Mouse (Mus musculus): ENCODE measurements around the gene Pitpnb.

Gene Pitpnb

DNA sequence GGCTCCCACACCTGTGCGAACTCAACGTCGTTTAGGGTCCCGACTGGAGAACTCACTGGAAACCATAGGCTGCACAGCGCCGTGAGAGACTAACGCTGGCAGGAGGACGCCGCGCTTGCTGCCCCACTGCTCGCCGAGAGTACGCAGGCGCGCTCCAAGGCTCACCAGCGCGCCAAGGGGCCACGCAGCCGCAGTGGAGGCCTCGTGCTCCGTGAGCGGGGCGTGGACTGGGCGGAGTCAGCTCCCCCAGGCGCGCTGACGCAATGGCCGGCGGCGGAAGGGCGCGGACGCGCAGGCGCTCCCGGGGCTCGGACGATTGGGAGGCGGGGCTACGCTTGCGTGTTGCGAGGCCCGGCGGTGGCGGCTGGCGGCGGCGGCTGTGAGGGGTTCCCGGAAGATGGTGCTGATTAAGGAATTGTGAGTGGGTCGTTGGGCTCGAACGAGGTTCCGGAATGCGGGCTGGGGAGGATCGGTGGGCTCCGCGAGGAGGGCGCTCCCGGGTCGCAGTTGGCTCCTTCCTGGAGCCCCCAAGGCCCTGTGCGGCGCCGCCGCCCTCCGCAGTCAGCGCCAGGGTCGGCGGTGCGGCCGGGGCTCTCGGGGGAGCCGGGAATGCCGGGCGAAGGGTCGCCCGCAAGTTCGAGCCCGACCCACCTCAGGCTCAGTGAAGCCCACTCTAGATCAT is at the start of gene Pitpnb:
Gene Pitpnb (plus strand): TSS at position 347 of the 682 bp plus-strand sequence.
- peak; percentile 99 for DNase-seq (ENCODE audit: low spot score in 2 of 2)

DNA sequence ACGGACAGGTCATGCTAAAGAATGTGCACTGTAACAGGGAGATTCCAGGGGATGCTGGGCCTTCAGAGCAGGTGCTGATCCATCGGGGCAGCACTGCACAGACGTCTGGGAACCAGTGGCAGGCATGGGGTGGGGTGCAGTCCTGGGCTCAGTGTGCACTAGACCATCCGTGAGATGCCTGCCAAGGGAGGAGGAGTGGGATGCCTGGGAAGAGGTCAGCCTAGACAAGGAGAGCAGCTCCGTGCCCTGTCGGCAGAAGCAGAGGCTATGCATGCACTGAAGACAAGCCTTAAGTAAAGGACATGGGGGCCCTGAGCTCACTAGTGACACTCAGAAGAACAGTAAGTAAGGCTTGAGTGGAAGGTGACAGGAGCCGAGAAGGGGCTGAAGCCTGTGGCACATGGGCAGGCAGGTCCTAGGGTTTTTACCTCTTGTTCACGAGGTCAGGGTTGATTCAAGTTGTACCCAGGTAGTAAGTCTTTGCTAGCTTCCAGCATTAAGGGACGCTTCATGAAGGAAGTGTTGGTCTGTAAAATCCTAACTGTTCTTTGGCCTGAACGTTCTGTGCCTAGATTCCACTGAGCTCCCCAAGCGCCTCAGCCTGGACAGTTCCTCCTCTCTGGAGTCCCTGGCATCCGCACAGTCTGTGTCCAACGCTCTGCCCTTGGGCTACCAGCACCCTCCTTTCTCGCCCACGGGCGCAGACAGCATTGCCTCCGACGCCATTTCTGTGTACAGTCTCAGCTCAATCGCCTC is 46.0 kb upstream of the Pitpnb start:
- no peak for DNase-seq (ENCODE audit: low spot score in 2 of 2)

DNA sequence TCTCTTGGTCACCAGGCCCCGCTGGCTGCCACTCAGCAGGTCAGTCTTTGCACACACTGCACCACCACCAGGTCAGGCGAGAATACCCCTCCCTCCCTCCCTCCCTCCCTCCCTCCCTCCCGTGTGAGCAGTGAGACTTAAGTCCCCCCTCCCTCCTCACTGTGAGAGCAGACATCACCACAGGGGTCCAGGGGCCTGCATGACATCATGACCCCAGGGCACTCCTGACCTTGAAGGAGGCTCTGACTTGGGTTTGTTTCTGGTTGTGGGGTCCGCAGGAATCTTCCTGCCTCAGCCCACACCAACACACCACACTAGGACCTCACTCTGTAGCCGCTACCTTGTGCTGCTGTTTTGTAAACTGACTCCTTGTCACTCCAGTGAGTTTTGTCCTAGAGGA is 43.0 kb upstream of the Pitpnb start:
- no peak for DNase-seq (ENCODE audit: low spot score in 2 of 2)

DNA sequence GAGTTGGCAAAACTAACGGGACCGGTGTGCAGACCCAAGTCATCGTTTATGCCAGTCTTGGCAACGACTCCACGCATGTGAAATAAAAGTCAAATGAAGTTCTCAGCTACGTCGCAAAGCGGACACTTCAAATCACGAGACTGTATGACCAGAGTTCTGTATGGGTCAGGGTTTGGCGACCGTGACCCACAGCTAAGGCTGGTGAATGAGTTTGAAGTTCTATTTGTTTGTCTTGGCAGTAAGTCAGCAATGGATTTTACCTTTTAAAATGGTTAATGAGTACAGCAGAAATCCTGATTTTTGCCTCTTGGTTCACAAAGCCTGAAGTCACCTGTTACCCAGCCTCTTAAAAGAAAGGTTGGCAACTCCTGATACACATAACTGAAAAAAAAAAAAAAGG is 42.1 kb upstream of the Pitpnb start:
- no peak for DNase-seq (ENCODE audit: low spot score in 2 of 2)

DNA sequence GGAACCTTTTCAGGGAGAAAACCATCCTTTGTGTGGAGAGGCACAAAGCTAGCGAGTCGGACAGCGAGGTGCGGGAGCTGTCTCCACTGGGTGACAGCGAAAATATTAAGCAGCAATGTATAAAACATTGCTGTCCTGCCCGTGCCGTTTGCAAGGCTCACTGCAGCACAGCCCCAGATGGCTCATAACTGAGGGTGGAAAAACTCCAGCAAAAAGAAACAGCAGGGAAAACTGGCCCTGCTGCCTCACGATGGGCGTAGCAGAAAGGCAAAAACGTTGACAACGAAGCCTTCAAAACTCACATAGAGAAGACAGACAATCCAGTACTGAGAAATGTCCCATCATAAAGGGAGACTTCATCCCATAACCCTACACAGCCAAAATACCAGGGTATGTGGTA is 40.5 kb upstream of the Pitpnb start:
- DNase-seq (ENCODE audit: low spot score in 2 of 2), result no peak

DNA sequence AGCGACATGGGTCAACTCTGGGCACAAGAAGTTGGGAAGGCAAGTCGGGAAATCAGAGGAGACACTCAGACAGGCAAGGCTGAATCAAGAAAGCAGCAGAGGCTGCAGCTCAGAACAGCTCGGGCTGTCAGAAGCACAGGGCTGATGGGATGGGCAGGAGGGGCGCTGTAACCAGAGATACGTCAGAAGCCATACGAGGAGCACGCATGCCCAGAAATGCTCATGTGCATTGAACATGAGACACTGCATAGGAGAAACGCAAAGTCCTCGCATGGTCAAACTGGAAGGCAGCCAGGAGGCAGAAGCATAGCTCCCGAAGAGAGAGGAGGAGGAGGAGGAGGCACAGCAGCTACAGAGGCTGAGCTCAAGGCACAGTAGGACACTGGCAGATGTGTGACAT is 38.9 kb upstream of the Pitpnb start:
- no peak for DNase-seq (ENCODE audit: low spot score in 2 of 2)

DNA sequence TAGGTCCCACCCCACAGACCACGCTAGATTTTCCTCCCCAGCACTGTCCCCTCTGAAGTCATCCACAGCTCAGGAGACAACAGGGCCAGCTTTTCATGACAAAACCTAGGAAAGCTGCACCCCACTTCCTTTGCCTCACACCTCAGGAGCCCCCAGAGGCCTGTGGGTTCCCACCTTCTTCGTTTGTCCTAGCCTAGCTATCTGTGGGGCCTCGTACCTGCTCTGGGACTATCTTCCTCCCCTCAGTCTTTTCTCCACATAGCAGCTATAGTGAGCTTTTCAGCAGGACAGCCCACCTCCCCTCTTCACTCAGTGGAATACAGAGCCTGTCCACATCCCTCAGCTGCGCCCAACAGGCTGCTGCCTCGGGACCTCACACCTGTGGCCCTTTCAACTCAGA is 32.8 kb upstream of the Pitpnb start:
- no peak for DNase-seq (ENCODE audit: low spot score in 2 of 2)

DNA sequence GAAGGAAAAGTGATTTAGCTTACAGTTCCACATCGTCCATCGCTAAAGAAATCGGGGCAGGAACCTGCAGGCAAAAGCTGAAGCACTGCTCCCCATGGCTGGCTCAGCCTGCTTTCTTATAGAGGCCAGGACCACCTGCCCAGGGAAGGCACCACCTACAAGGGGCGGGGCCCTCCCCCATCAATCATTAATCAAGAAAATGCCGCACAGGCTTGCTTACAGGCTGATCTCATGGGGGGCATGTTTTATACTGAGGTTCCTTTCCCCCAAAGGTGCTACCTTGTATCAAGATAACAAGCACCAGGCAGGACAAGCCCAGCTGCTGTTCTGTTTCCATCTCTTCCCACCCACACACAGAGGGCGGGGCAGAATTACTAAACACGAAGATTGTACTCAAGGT is 31.9 kb upstream of the Pitpnb start:
- DNase-seq (ENCODE audit: low spot score in 2 of 2), result no peak

DNA sequence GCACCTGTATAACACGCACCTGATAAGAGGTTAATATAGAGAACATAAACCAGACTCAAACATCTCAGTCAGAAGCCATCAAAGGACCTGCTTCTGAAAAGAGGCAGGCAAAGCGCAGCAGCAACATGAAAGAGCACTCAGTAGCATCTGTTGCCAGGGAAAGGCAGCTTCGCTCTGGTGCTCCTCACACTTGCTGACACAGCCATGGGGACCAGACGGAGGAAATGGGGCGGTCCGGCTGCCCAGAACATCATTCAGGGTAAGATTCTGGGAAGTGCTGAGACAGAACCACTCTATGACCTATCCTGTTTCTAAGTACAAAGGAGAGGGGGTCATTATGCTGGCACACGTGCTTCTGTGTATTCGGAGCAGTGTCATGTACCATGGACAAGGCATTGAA is 29.8 kb upstream of the Pitpnb start:
- DNase-seq (ENCODE audit: low spot score in 2 of 2), result no peak

DNA sequence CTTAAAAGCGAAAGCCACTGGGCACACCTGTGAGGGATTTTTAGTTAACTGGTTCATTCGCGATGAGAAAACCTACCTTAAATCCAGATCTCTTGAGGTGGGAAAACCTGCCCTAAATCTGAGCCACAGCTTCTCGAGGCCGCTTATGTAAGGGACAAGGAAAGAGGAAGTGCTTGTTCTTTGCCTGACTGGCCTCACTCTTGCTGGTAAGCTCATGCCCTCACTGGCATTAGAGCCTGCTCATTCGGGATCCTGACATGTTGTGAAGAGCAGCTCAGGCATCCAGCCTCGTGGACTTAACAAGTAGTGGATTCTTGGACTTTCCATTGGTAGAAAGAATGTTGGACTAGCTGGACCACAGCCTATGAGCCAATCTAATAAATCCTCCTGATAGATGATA is 28.8 kb upstream of the Pitpnb start:
- no peak for DNase-seq (ENCODE audit: low spot score in 2 of 2)

DNA sequence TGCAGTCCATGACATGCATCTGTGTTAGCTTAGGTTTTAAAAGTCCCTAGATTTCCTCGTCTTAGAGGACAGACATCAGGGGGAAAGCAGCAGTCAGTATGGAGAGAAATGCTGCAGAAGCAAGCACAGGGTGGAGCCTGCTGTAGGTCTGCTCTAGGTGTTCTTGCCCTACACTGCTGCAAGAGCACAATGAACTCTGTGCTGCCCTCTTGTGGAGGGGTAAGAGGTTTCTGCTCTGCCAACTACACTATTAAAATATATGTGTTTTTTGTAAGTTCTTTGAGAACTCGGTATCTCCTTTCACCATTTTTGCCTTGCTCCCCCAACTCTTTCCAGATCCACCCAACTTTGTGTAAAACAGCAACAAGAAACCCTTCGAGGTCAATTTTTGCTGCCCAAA is 25.8 kb upstream of the Pitpnb start:
- no peak for DNase-seq (ENCODE audit: low spot score in 2 of 2)

DNA sequence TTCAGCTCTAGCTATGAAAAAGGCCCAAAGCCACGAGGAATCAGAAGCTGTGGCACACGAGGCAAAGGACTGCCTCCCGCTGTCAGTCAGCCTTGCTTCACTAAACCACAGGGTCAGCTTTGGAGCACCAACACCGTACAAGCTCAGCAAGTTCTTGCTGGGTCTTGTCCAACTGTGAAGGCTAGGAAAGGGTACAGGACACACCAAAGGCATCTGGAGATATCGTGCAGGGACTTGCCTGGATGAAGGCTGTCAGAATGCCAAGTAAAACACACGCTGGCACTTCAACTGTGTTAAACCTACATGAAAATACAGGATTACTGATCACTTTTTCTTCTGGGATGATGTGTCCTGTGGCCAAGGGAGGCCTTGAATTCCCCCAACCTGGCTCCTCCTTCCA is 20.4 kb upstream of the Pitpnb start:
- DNase-seq (ENCODE audit: low spot score in 2 of 2), result no peak

DNA sequence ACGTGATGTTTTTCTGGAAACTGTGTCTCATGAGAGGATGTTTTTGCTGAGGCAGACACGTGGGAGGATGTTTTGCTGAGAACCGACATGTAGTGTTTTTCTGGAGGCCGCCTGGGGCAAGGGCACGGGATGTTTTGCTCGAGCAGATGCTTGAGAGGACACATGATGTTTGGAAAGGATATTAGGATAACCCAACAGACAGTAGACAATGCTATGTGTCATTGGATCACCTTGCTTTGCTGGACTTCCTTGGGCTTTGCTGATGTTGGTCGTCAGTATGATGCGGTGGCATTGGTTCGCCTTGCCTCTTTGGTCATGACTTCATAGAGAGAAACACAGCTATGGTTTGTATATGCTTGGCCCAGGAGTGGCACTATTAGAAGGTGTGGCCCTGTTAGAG is 16.7 kb upstream of the Pitpnb start:
- no peak for DNase-seq (ENCODE audit: low spot score in 2 of 2)

DNA sequence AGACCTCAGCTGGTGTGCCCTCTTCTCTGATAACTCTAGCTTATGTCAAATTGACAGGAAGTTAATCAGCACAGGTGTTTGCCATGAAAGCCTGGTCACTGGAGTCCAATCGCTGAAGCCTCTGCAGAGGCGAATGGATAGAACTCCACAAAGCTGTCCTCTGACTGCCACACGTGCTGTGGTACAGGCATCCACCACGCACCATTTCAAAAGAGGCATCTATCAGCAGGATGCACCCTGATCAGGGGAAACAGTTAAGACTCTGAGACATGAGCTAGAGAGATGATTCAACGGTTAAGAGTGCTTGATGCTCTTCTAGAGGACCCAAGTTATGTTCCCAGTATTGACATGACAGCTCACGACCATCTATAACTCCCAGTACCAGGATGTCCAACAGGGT is 15.5 kb upstream of the Pitpnb start:
- DNase-seq (ENCODE audit: low spot score in 2 of 2), result no peak

DNA sequence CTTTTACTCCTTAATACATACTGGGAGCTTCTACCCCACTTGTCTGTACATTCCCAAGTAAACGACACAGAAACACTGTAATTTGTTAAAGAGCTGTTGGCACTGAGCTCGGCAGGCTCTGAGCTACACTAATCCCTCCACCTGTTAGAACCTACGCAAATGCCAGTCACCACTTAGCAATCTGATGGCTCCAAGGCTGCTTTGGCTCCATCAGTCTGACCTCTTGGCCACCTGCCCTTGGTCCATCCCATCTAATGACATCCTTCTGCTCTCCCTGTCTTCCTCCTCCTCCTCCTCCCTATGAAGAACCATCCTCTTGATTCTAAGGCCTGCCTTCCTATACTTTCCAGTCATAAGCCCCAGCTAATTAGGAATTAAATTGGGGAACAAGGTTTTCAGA is 13.0 kb upstream of the Pitpnb start:
- no peak for DNase-seq (ENCODE audit: low spot score in 2 of 2)

DNA sequence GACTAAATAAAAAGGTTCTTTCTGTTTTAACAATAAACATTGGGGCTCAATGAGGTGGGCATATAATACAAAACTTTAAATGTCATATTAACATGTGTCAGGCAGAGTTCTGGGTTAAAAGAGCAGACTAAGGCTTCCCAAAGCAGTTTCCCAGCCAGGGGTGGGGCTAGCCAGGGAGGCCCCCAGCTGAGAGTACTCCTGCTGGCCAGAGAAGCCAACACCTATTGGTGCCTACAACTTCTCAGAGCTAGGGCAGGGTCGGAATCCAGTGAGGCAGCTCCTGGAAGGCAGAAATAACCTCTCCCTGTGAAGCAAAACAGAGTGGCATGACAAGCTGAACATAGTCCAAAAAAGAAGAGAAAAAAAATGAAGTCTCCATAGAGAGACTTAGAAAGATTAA is 11.6 kb upstream of the Pitpnb start:
- no peak for DNase-seq (ENCODE audit: low spot score in 2 of 2)

DNA sequence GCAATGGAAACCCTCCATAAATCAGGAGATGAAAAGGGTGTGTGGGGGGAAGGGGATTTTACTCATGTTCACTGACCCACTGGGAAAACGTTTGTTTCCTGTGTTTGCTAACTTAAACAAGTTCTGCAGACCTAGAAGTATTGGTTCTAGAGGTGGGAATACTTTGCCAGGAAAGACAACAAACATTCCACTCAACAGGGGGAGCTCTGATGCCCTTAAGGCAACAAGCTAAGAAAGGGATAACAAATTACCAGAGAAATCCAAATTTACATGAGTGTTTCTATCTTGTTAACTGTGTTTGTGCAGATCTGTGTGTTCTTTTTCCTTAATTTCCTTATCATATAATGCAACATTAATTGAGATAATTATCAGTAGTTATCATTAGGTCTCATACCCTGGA is 4.8 kb upstream of the Pitpnb start:
- DNase-seq (ENCODE audit: low spot score in 2 of 2), result no peak

DNA sequence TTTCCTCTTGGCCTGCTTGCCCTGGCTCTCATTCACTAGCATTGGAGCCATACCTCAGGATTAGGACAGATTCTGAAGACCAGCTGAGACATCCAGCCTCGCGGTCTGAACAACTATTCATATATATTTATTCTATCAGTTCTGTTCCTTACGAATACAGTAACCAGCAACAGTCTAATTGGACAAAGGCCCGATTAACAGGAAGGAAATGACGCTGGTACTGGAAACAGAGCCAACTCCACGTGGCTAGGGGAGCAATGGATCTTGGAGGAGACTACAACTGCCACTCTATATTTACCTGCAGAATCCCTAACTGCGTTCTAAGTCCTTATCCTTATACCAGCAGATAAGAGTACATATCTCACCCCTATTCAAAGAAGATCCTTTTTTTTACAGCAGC is 3.1 kb upstream of the Pitpnb start:
- no peak for DNase-seq (ENCODE audit: low spot score in 2 of 2)

DNA sequence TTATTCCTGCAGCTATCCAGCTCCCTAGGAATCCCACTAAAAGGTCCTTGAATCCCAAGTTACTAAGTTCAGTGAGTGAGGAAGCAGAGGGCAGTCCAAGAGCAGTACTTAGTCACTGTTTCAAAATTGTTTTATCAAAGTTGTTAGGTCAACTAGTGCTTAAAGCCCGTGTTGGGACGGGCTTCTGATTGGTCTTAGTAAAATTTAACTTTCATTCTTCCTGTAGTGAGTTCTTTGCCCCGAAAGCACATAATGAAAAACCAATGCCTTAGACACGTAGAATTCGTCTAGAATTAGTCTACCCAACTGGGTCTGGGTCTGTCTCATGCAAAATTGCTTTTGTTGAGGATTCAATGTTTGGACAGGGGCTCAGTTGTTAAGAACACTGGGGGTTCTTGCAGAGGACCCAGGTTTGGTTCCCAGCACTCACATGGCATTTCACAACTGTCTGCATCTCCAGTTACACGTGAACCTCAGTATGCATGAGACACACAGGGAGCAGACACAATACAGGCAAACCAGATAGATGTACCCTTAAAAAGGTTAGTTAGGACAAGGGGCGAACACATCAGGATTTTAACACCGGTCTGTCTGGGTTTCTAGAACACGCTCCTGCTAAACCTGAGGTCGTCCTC is 664 bp upstream of the Pitpnb start:
- no peak for DNase-seq (ENCODE audit: low spot score in 2 of 2)

DNA sequence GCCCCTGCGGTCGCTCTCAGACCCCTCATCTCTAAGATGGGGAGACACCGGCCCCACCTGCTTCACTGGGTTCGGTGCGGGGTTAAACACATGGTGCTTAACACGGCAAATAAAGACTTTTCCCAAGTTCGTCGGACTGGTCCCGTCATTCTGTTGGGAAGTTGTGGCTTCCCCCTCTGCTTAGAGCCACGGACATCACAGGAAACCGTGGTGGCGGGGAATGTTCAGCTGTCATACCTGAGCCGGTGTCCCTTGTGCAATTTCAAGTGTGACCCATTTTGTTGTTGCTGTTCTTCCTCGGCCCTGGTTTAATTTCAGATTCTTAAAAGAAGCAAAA is 504 bp downstream of the Pitpnb start:
- no peak for DNase-seq (ENCODE audit: low spot score in 2 of 2)

DNA sequence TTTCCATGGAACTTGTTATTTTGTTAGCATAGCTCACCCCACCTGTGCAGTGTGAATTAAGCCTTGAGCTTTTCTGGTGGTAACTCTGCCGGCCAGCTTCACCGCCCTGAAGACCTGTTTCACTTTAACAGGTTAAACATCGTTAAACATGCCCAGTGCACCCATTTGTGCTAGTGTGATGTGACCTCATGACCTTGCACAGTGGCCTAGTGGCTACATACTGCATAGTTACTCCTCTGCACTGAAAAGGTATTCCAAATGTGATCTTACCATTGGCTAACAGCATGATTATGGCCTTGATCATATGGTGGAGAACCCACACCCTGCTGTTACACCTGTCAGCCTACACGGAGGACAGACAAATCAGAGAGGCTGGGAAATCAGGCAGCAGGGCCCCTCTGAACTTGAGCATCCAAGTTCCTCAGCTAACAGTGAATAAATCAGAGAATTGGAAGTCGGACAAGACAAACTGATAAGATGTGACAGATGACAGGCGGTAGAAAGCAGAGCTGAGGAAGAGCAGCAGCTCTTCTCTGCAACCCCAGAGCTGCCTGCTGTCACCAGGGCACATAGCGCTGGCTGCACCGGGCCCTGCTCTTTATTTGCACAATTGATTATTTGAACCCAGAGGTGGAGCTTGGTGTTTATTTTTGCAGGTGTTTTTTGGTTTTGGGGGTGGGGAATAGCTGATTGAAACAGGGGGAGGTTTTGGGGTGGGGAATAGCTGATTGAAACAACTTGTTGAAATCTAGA is 5.6 kb downstream of the Pitpnb start:
- no peak for DNase-seq (ENCODE audit: low spot score in 2 of 2)

DNA sequence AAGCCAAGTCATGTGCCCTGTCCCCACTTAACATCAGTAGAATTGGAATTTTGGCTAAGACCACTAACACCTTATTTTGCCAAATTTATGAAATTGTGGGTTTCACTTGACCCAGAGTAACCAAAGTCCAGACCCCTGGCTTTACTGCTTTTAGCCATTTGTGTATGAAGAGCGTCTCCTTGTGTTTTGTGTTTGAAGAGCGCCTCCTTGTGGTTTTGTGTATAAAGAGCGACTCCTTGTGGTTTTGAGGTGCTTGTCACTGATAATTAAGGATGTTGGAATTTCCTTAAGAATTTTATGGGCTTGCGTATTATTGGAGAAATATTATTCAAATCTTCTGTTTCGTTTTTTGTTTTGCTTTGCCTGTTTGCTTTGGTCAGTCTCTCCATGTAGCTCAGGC is 11.0 kb downstream of the Pitpnb start:
- DNase-seq (ENCODE audit: low spot score in 2 of 2), result no peak
